Comparison of ENCODE assay signal across 15 mouse cellular contexts in genomic region chr7:88054224-88054938, GRCm38 (mm10).
"Had no signal": no experiment of that assay in that cellular context is flagged by ENCODE, and none has a peak within 500 bp of the region (broad histone marks: within the 10 kb centered on the region; RNA-seq: fewer than 3 reads in every experiment).

No protein-coding gene starts in this region.

- H3K4me1 ChIP-seq: limb, embryonic 12.5 days; midbrain, embryonic 13.5 days; neural tube, embryonic 12.5 days had no signal

- H3K27ac ChIP-seq: limb, embryonic 12.5 days; liver, embryonic 14.5 days; macrophage; midbrain, embryonic 13.5 days; neural tube, embryonic 12.5 days had no signal

- H3K4me2 ChIP-seq: limb, embryonic 12.5 days; midbrain, embryonic 13.5 days; neural tube, embryonic 12.5 days had no signal

- H3K27me3 ChIP-seq: limb, embryonic 12.5 days; midbrain, embryonic 13.5 days; neural tube, embryonic 12.5 days had no signal

- H3K9ac ChIP-seq: limb, embryonic 12.5 days; liver, embryonic 14.5 days; midbrain, embryonic 13.5 days; neural tube, embryonic 12.5 days had no signal

- DNase-seq: kidney, adult 8-10 months; kidney, postnatal 36 days; layer of hippocampus, adult 9-11 months; layer of hippocampus, postnatal 36 days; liver; lung, adult 2 months; lung, postnatal 10 days; thymus, adult 2 months; thymus, postnatal 4 days had no signal

- H3K9me3 ChIP-seq: limb, embryonic 12.5 days; midbrain, embryonic 13.5 days; neural tube, embryonic 12.5 days had no signal

- H3K4me3 ChIP-seq: limb, embryonic 12.5 days; midbrain, embryonic 13.5 days; neural tube, embryonic 12.5 days had no signal

- H3K36me3 ChIP-seq: limb, embryonic 12.5 days; midbrain, embryonic 13.5 days; neural tube, embryonic 12.5 days had no signal

- ATAC-seq: intestine, embryonic 16.5 days; midbrain, embryonic 13.5 days had no signal
